Mouse (Mus musculus) intestine, embryonic 15.5 days (tissue): ENCODE measurements at regions not wholly inside any gene's neighbourhood (a gene's known extent, or its start where the extent isn't known, plus 50 kb on each side); places are given as distances from the start of the nearest gene placed in this dataset.

Experiments
- ATAC-seq: fragments of 200-750 bp; cut with Nextera tagmentation; 2 replicates; pipeline ENCODE4 v1.8.0; 2017; ENCODE audit warnings: moderate TSS enrichment, moderate library complexity
- H3K27ac ChIP-seq: fragments of 300-500 bp; sonication (generic); 2 replicates; pipeline ENCODE4 v1.5.1; 2015; ENCODE audit warnings: mild to moderate bottlenecking, inconsistent platforms
- H3K27me3 ChIP-seq: fragments of 300-500 bp; sonication (generic); replicated peaks from 2 replicates; pipeline ENCODE4 v1.6.1; 2015; ENCODE audit warnings: inconsistent platforms
- H3K36me3 ChIP-seq: fragments of 300-500 bp; sonication (generic); 2 replicates; pipeline ENCODE4 v1.6.1; 2015; ENCODE audit warnings: inconsistent platforms
- H3K4me1 ChIP-seq: fragments of 300-500 bp; sonication (generic); replicated peaks from 2 replicates; pipeline ENCODE4 v1.6.1; 2015; ENCODE audit warnings: inconsistent platforms
- H3K4me2 ChIP-seq: fragments of 300-500 bp; sonication (generic); replicated peaks from 2 replicates; pipeline ENCODE4 v1.6.1; 2015; ENCODE audit warnings: mild to moderate bottlenecking, inconsistent platforms
- H3K4me3 ChIP-seq: fragments of 300-500 bp; sonication (generic); replicated peaks from 2 replicates; pipeline ENCODE4 v1.5.1; 2015; ENCODE audit warnings: inconsistent platforms
- H3K9ac ChIP-seq: fragments of 300-500 bp; sonication (generic); 2 replicates; pipeline ENCODE4 v1.6.1; 2015; ENCODE audit warnings: inconsistent platforms
- H3K9me3 ChIP-seq: fragments of 300-500 bp; sonication (generic); 2 replicates; pipeline ENCODE4 v1.6.1; 2016; ENCODE audit warnings: inconsistent platforms
- WGBS: fragments of 180-500 bp; shearing (Covaris S2); methylation state at CpG from one replicate; pipeline ENCODE4 v1.1.7; 2015; 5-methylcytosine and 5-hydroxymethylcytosine counted together

DNA sequence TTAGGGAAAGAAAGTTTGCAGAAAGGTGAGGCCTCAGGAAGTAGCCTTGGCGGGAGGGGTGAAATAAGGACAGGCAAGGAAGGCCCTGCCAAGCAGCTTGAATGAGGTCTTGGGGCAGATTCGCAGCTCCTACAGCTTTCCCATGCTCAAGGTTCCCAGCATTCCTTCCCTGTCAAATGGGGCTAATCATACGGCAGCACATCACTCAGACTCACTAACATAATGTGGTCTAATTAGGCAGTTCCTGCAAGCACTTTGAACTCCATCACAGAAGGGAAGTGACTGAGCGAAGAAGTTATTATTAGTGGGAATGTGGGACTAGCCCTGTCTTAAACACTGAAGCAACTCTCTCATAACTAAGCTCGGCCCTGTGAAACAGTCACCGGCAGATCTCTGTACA lies 87.1 kb upstream of the Gm10260 start:
- Histone ChIP-seq H3K36me3 (no peaks in the 10 kb centered on the region), H3K9ac (no peak overlapping the region), H3K27ac (no peak overlapping the region), H3K9me3 (no peaks in the 10 kb centered on the region), H3K27me3 (no peaks in the 10 kb centered on the region), H3K4me2 (no peak overlapping the region), H3K4me1 (no peaks in the 10 kb centered on the region), H3K4me3 (no peak overlapping the region)
- no peak for ATAC-seq
- 91% methylated on average over 6 of the region's 6 CpGs for WGBS

DNA sequence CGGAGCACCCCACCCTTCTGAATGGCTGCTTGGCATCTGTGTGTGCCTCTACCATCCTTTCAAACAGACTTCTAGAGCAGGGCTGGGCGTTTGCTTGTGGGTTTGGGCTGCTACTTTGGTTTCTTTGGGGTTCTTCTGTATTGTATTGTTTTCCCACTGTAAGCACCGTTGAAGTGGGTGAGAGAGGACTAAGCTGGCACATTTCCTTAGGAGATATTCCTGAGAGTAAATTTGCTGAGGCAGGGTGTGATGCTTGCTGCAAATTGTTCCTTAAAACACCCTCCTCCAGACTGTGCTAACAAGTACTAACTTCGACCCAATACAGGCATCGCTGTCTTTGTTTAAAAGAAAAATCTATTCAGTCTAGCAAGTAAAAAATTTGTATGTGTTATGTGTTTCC lies 84.7 kb upstream of the Gm10260 start:
- H3K36me3 ChIP-seq, result no peaks in the 10 kb centered on the region
- H3K9ac ChIP-seq, result no peak overlapping the region
- no peak overlapping the region for H3K4me3 ChIP-seq
- no peak overlapping the region for H3K27ac ChIP-seq
- H3K27me3 ChIP-seq, result no peaks in the 10 kb centered on the region
- H3K9me3 ChIP-seq, result no peaks in the 10 kb centered on the region
- no peaks in the 10 kb centered on the region for H3K4me1 ChIP-seq
- no peak for ATAC-seq
- H3K4me2 ChIP-seq, result no peak overlapping the region
- WGBS, result 88% methylated on average over 5 of the region's 5 CpGs

DNA sequence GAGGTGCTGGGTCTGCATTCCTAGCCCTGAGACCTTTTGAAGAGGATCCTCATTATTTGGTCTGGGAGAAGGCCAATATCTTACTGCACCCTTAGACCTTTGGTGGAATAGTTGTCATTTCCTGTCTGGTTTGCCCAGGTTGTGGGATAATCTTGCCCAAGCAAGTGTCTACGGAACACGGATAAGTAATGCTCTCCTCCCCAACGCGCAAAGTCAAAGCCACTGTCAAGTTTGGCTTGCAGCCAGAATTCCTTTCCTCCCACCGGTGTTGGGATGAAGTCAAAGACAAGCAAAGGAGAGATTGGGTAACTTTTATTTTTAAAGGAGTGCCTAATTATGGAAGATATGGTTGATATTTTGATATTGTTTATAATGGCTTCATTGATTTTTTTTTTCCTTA lies 82.4 kb upstream of the Gm10260 start:
- no peaks in the 10 kb centered on the region for H3K36me3 ChIP-seq
- no peaks in the 10 kb centered on the region for H3K4me1 ChIP-seq
- no peak; the same call in 1 of the 2 replicates for ATAC-seq
- no peaks in the 10 kb centered on the region for H3K27me3 ChIP-seq
- H3K9ac ChIP-seq, result no peak overlapping the region
- H3K9me3 ChIP-seq, result no peaks in the 10 kb centered on the region
- H3K27ac ChIP-seq, result no peak overlapping the region
- no peak overlapping the region for H3K4me2 ChIP-seq
- WGBS, result 47% methylated on average over 5 of the region's 5 CpGs
- no peak overlapping the region for H3K4me3 ChIP-seq

DNA sequence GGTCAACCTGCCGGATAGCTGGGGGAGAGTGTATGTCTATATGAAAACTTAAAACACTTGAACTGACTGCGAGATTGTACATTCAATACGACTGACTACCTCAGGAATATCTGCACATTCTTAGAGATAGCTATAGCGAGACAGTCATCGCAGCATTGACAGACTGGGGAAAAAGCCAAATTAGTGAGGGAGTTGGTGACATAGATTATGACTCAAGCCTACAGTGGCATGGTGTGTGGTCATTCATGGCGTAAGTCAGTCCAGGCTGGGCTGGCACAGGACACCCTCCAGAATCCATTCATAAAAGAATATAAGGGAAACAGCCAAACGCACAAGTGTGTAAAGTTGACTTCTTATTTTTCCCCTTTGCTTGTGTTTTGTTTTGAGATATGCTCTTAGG lies 81.1 kb upstream of the Gm10260 start:
- Histone ChIP-seq H3K4me2 (no peak overlapping the region), H3K36me3 (no peaks in the 10 kb centered on the region)

DNA sequence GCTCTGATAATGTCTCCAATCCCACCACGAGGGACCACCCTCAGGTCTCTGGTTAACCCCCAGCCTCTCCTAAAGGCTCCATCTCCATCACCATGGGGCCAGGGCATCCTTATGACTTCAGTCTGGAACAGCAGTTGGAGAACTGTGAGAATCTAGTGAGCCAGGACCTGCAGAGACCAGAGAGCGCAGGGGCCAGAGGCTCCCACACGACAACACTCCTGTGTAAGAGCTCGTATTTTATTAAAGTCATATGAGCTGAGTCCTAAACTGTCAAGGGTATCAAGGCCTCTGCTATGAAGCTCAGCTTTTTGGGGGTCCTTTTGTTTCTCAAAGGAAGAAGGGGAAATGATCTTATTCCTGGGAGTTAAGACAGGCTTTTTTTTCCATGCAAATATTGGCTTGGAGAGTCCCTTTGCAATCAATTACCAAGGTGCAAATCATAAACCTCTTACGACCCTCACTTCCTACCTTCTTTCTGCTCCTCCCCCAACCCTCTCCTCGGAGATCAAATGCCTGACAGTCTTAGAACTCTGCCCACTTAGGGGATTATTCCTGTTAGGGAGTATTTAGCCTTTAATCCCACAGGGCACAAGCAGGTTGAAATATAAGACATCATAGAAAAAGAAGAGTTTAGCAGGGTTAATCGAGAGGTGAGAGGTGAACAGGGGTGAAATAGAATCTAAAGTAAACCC lies 79.3 kb upstream of the Gm10260 start:
- Histone ChIP-seq H3K9ac (no peak overlapping the region), H3K9me3 (no peaks in the 10 kb centered on the region), H3K4me1 (0 out of 2 replicates have a peak, but pooled peaks cover 3% of the 10 kb centered on the region), H3K4me3 (no peak overlapping the region), H3K27me3 (no peaks in the 10 kb centered on the region), H3K4me2 (no peak overlapping the region), H3K36me3 (no peaks in the 10 kb centered on the region), H3K27ac (no peak overlapping the region)
- ATAC-seq, result no peak
- WGBS, result 53% methylated on average over 7 of the region's 7 CpGs

More for the DNA sequence above, 81.1 kb upstream of the Gm10260 start:
- Histone ChIP-seq H3K9me3 (no peaks in the 10 kb centered on the region), H3K27me3 (no peaks in the 10 kb centered on the region), H3K4me3 (no peak overlapping the region), H3K9ac (no peak overlapping the region), H3K4me1 (0 out of 2 replicates have a peak, but pooled peaks cover 3% of the 10 kb centered on the region), H3K27ac (no peak overlapping the region)
- 91% methylated on average over 7 of the region's 7 CpGs for WGBS
- no peak for ATAC-seq

DNA sequence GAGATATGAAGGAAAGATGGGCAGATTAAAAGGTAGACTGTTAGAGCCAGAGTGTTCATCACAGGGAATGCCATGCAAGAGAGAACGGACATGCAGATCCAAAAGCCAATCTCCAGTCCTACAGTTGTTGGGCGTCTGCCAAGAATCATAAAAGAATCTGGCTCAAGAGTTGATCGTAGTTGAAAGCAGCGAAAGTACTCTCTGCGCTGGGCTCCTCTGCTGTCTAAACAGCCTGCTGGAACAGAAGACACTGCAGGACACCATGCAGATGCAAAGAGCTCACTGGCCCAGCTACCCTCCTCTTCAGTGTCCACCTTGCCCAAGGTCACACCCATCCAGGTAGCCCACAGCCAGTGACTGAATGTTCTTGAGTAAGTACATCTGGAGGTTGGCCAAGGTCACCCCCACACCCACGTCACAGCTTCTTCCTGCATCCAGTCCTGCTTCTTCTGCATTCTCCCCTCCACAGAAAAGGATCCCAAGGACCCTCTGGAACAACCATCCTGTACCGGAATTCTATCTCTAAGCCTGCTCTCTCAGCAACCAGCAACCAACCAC lies 77.1 kb upstream of the Gm10260 start:
- Histone ChIP-seq H3K27ac (no peak overlapping the region), H3K4me1 (0 out of 2 replicates have a peak, but pooled peaks cover 3% of the 10 kb centered on the region), H3K4me3 (no peak overlapping the region), H3K9me3 (no peaks in the 10 kb centered on the region), H3K36me3 (no peaks in the 10 kb centered on the region), H3K9ac (no peak overlapping the region), H3K27me3 (no peaks in the 10 kb centered on the region), H3K4me2 (no peak overlapping the region; the same call in 1 of the 2 replicates)
- peak; percentile 62; the same call in 1 of the 2 replicates for ATAC-seq
- WGBS, result 34% methylated on average over 7 of the region's 7 CpGs

DNA sequence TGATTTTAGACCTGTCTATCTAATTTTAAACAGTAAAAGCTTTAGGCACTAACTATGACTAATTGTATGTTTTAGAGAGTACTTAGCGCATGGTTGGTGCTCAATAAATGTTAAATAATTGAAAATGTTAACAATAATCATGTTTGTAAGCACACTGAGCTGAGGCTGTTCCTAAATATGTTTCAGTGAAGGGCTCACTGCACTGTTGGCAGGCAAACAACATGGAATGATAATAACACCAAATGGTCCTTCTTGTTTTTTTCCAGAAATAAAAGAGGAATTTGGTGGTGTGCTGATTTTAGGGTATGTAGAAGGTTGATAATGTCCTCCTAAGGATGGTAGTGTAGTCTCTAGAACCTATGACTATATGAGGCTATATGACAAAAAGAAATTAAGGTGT lies 72.0 kb upstream of the Gm10260 start:
- H3K4me3 ChIP-seq, result no peak overlapping the region
- WGBS, result 63% methylated on average over 1 of the region's 1 CpGs
- 0 out of 2 replicates have a peak, but pooled peaks cover under 1% of the 10 kb centered on the region for H3K4me1 ChIP-seq
- H3K27me3 ChIP-seq, result no peaks in the 10 kb centered on the region
- no peaks in the 10 kb centered on the region for H3K9me3 ChIP-seq
- H3K36me3 ChIP-seq, result no peaks in the 10 kb centered on the region
- 0 out of 2 replicates have a peak, but pooled peaks have one; percentile 20 for ATAC-seq
- no peak overlapping the region for H3K4me2 ChIP-seq
- no peak overlapping the region for H3K9ac ChIP-seq
- no peak overlapping the region for H3K27ac ChIP-seq

DNA sequence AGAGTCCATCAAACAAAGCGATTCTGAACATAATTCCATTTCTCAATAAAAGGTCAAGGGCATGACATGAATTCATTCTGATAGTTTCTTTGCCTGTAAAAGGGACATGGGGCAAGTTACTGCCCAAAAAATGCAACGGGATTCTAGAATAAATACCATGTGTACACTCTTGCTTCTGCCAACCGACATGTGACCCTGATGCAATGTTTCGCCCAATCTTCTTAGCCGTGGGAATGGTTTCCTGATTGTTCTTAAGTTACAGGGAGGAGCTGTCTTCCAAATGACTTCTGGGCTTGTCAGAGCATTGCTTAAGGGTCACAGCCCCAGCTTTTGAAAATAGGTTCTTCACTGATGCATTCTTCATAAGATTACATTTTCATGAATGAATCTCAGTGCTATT lies 71.4 kb upstream of the Gm10260 start:
- H3K27ac ChIP-seq, result no peak overlapping the region
- WGBS, result 73% methylated on average over 5 of the region's 5 CpGs
- no peak overlapping the region for H3K9ac ChIP-seq
- no peaks in the 10 kb centered on the region for H3K36me3 ChIP-seq
- H3K4me1 ChIP-seq, result no peaks in the 10 kb centered on the region
- H3K4me3 ChIP-seq, result no peak overlapping the region
- H3K27me3 ChIP-seq, result no peaks in the 10 kb centered on the region
- ATAC-seq, result no peak
- H3K9me3 ChIP-seq, result no peaks in the 10 kb centered on the region
- H3K4me2 ChIP-seq, result no peak overlapping the region

DNA sequence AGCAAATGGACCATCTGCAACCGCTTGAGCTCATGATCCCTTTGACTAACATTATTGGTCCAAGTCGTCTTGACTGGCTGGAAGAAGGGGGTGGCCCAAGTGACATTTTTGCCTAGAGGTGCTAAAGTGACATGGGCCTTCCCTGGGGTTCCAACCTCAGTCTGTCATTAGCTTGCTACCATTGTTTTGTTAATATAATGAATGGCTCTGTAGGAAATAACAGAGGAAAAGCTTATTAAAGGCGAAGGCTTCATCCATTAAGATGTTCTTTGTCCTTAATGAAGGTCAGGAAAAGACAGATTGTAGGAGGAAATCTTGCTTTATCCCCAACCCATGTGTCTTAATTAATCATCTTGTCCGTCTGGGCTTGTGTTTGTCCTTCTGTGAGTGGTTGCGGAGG lies 69.1 kb upstream of the Gm10260 start:
- no peak for ATAC-seq
- Histone ChIP-seq H3K4me1 (peaks cover 8% of the 10 kb centered on the region; the same call in 1 of the 2 replicates), H3K4me2 (no peak overlapping the region), H3K9ac (no peak overlapping the region), H3K27ac (no peak overlapping the region), H3K4me3 (no peak overlapping the region), H3K36me3 (no peaks in the 10 kb centered on the region), H3K27me3 (no peaks in the 10 kb centered on the region), H3K9me3 (no peaks in the 10 kb centered on the region)
- WGBS, result 61% methylated on average over 5 of the region's 5 CpGs

DNA sequence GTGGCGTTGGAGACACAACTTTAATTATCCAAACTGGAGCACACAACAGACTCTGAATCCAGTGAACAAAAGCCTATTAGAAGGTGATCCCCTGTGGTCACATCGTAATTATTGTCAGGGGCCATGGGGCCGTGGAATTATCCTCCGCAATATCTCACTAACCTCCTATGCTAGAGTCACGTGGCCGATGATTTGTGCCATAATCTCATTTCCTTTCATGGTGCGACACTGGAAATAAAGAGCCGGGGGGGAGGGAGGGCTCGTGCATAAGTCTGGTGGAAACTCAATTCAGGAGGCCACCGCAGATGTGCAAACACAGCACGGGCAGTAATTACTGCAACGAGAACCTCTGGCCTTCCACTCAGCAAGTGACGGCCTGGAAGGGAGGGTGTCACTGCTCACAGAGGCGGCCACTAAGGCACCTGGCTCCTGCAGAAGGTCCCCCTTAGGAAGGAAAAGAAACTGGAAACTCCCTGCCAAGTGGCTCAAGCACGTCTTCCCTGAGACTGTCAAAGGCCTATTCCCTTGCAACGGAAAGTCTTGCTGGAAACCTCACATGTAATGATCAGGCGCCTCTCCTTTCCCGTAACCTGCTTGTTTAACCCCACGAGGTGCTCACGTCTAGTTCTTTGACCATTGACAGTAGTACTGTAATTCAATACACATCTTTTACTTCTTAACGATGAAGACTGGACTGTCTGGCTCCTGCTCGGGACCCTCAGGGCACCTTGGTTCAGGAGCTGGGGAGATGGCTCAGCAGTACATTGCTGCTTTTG lies 65.6 kb upstream of the Gm10260 start:
- no peak overlapping the region for H3K4me3 ChIP-seq
- peak overlapping the region; percentile 27; the same call in 1 of the 2 replicates for H3K4me2 ChIP-seq
- no peaks in the 10 kb centered on the region for H3K9me3 ChIP-seq
- 48% methylated on average over 22 of the region's 22 CpGs for WGBS
- ATAC-seq, result peak; percentile 64
- H3K36me3 ChIP-seq, result no peaks in the 10 kb centered on the region
- no peaks in the 10 kb centered on the region for H3K27me3 ChIP-seq
- peaks cover 13% of the 10 kb centered on the region; the same call in 1 of the 2 replicates for H3K4me1 ChIP-seq
- H3K27ac ChIP-seq, result no peak overlapping the region
- no peak overlapping the region for H3K9ac ChIP-seq

DNA sequence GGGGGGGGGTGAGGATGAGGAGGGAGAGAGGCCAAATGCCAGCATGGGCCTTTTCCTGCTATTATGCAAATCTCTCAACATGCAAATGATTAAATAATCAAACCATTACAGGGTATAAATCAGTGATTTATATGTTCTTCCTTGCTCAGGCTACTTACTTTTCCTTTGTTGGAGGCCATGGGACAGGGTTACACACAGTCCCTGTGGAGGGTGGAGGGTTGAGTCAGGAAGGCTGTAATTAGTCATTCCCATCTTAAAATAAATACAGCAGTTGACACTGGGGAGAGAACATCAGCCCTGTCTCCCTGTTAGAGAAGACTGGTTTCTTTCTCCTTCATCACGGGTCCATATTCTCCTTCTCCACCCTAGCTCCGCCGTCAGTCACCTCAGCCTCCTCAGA lies 64.9 kb upstream of the Gm10260 start:
- H3K27ac ChIP-seq, result no peak overlapping the region
- 0 out of 2 replicates have a peak overlapping the region, but pooled peaks have one; percentile 27 for H3K4me2 ChIP-seq
- peaks cover 13% of the 10 kb centered on the region; the same call in 1 of the 2 replicates for H3K4me1 ChIP-seq
- H3K9ac ChIP-seq, result no peak overlapping the region
- H3K9me3 ChIP-seq, result no peaks in the 10 kb centered on the region
- ATAC-seq, result no peak
- no peaks in the 10 kb centered on the region for H3K36me3 ChIP-seq
- no peaks in the 10 kb centered on the region for H3K27me3 ChIP-seq
- 61% methylated on average over 3 of the region's 3 CpGs for WGBS
- no peak overlapping the region for H3K4me3 ChIP-seq

DNA sequence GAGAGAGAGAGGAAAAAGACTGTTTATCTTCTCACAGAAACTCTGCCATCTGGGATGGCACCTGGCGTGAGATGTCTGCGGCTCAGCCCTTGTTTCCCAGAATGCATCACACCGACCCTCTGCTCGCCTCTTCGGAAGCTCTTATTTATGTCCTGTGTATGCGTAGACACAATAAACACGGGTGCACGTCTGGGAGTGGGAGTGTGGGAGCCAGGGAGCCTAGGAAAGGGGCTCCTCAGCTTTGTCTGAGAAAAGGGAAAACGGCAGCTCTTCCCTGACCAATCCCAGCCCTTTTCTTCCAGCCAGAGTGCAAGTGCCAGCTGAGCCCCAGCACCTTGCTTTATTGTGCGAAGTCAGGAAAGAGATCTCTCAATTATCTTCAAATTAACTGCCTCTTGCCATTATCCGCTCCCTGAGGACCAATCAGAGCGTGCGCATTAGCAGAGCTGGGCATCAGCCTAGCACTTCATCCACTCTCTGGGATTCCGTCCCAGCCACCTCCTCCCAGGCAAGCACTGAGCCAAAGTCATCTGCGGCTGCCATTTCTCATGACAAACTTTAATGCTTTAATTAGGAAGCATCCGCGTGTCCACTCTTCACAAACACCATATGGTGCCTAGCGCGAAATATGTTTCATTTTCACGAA lies 63.8 kb upstream of the Gm10260 start:
- peak; percentile 60; the same call in 1 of the 2 replicates for ATAC-seq
- no peaks in the 10 kb centered on the region for H3K27me3 ChIP-seq
- peak overlapping the region; percentile 46 for H3K4me2 ChIP-seq
- 42% methylated on average over 20 of the region's 20 CpGs for WGBS
- no peak overlapping the region for H3K4me3 ChIP-seq
- no peaks in the 10 kb centered on the region for H3K9me3 ChIP-seq
- H3K4me1 ChIP-seq, result peaks cover 13% of the 10 kb centered on the region; the same call in 1 of the 2 replicates
- no peak overlapping the region for H3K9ac ChIP-seq
- H3K27ac ChIP-seq, result no peak overlapping the region
- no peaks in the 10 kb centered on the region for H3K36me3 ChIP-seq
